Mouse (Mus musculus): ENCODE results near the gene Maco1. TPM values are rescaled to one million over a fixed set of nuclear protein-coding genes. Genes with fewer than 3 reads are reported as not detected.
"Not testable (repeated sequence)": the region's sequence is repeated elsewhere in the genome, so short reads cannot be mapped to it uniquely, and the experiment has no call there.

The Maco1 gene
- polyA plus RNA-seq, 1 experiment from 2014 or later, result 115 TPM

- 40% methylated on average over 3 of the region's 3 CpGs for WGBS
- H3K4me1 ChIP-seq (ENCODE audit: control insufficient read depth, insufficient read depth, low read length), result no peaks in the 10 kb centered on the region
- no peaks in the 10 kb centered on the region for H3K27me3 ChIP-seq (ENCODE audit: control insufficient read depth, insufficient read depth, low read length)
- peaks cover 23% of the 10 kb centered on the region; the same call in 1 of the 2 replicates for H3K36me3 ChIP-seq (ENCODE audit: control insufficient read depth, insufficient read depth, low read length)
- no peak for ATAC-seq (ENCODE audit: low read depth)
- no peak overlapping the region for H3K9ac ChIP-seq (replicated peaks; ENCODE audit: low read depth, low read length)
- H3K9me3 ChIP-seq (ENCODE audit: control insufficient read depth, low read length), result no peaks in the 10 kb centered on the region
- no peak overlapping the region for H3K4me2 ChIP-seq (ENCODE audit: low read depth, low read length)
- no peak overlapping the region for H3K27ac ChIP-seq (ENCODE audit: low read depth, low read length)
- no peak overlapping the region for H3K4me3 ChIP-seq (ENCODE audit: low read depth, low read length)
Observed at GRCm38 (mm10) chr4:134798861-134799260, 54.3 kb downstream of the Maco1 start.

- Histone ChIP-seq H3K4me2 (ENCODE audit: low read depth, low read length) (no peak overlapping the region), H3K4me3 (ENCODE audit: low read depth, low read length) (no peak overlapping the region), H3K4me1 (ENCODE audit: control insufficient read depth, insufficient read depth, low read length) (no peaks in the 10 kb centered on the region), H3K9me3 (ENCODE audit: control insufficient read depth, low read length) (no peaks in the 10 kb centered on the region), H3K27me3 (ENCODE audit: control insufficient read depth, insufficient read depth, low read length) (no peaks in the 10 kb centered on the region), H3K27ac (ENCODE audit: low read depth, low read length) (no peak overlapping the region), H3K36me3 (ENCODE audit: control insufficient read depth, insufficient read depth, low read length) (peaks cover 14% of the 10 kb centered on the region; the same call in 1 of the 2 replicates), H3K9ac (replicated peaks; ENCODE audit: low read depth, low read length) (no peak overlapping the region)
- WGBS, result 80% methylated on average over 6 of the region's 6 CpGs
- ATAC-seq (ENCODE audit: low read depth), result no peak
Observed at GRCm38 (mm10) chr4:134797621-134798020, 55.5 kb downstream of the Maco1 start.

- Histone ChIP-seq H3K4me3 (ENCODE audit: low read depth, low read length) (no peak overlapping the region), H3K9ac (replicated peaks; ENCODE audit: low read depth, low read length) (no peak overlapping the region)
- WGBS, result 32% methylated on average over 7 of the region's 7 CpGs
Observed at GRCm38 (mm10) chr4:134796581-134797361, 56.4 kb downstream of the Maco1 start.

GRCm38 (mm10) chr4:134795819-134796485, 57.2 kb downstream of the Maco1 start:
- ATAC-seq (ENCODE audit: low read depth), result no peak
- no peaks in the 10 kb centered on the region for H3K9me3 ChIP-seq (ENCODE audit: control insufficient read depth, low read length)

More at GRCm38 (mm10) chr4:134796581-134797361, 56.4 kb downstream of the Maco1 start:
- peaks cover 7% of the 10 kb centered on the region; the same call in 1 of the 2 replicates for H3K36me3 ChIP-seq (ENCODE audit: control insufficient read depth, insufficient read depth, low read length)
- no peaks in the 10 kb centered on the region for H3K27me3 ChIP-seq (ENCODE audit: control insufficient read depth, insufficient read depth, low read length)
- H3K27ac ChIP-seq (ENCODE audit: low read depth, low read length), result no peak overlapping the region
- no peak for ATAC-seq (ENCODE audit: low read depth)
- no peaks in the 10 kb centered on the region for H3K4me1 ChIP-seq (ENCODE audit: control insufficient read depth, insufficient read depth, low read length)
- H3K9me3 ChIP-seq (ENCODE audit: control insufficient read depth, low read length), result no peaks in the 10 kb centered on the region
- no peak overlapping the region for H3K4me2 ChIP-seq (ENCODE audit: low read depth, low read length)

GRCm38 (mm10) chr4:134794959-134795358, 58.2 kb downstream of the Maco1 start:
- not testable (repeated sequence) for H3K9ac ChIP-seq (replicated peaks; ENCODE audit: low read depth, low read length); H3K27me3 ChIP-seq (ENCODE audit: control insufficient read depth, insufficient read depth, low read length); ATAC-seq (ENCODE audit: low read depth); H3K27ac ChIP-seq (ENCODE audit: low read depth, low read length); H3K4me2 ChIP-seq (ENCODE audit: low read depth, low read length); H3K36me3 ChIP-seq (ENCODE audit: control insufficient read depth, insufficient read depth, low read length); H3K4me1 ChIP-seq (ENCODE audit: control insufficient read depth, insufficient read depth, low read length); H3K9me3 ChIP-seq (ENCODE audit: control insufficient read depth, low read length); H3K4me3 ChIP-seq (ENCODE audit: low read depth, low read length)

More at GRCm38 (mm10) chr4:134795819-134796485, 57.2 kb downstream of the Maco1 start:
- no peak overlapping the region for H3K4me3 ChIP-seq (ENCODE audit: low read depth, low read length)
- no peak overlapping the region for H3K9ac ChIP-seq (replicated peaks; ENCODE audit: low read depth, low read length)
- H3K4me1 ChIP-seq (ENCODE audit: control insufficient read depth, insufficient read depth, low read length), result no peaks in the 10 kb centered on the region
- no peak overlapping the region for H3K27ac ChIP-seq (ENCODE audit: low read depth, low read length)
- WGBS, result 74% methylated on average over 5 of the region's 5 CpGs
- H3K27me3 ChIP-seq (ENCODE audit: control insufficient read depth, insufficient read depth, low read length), result no peaks in the 10 kb centered on the region
- no peak overlapping the region for H3K4me2 ChIP-seq (ENCODE audit: low read depth, low read length)
- no peaks in the 10 kb centered on the region; the same call in 1 of the 2 replicates for H3K36me3 ChIP-seq (ENCODE audit: control insufficient read depth, insufficient read depth, low read length)

- WGBS, result 50% methylated on average over 10 of the region's 10 CpGs
- Histone ChIP-seq H3K36me3 (ENCODE audit: control insufficient read depth, insufficient read depth, low read length) (no peaks in the 10 kb centered on the region), H3K4me3 (ENCODE audit: low read depth, low read length) (no peak overlapping the region), H3K4me1 (ENCODE audit: control insufficient read depth, insufficient read depth, low read length) (no peaks in the 10 kb centered on the region), H3K4me2 (ENCODE audit: low read depth, low read length) (no peak overlapping the region), H3K9me3 (ENCODE audit: control insufficient read depth, low read length) (no peaks in the 10 kb centered on the region), H3K27me3 (ENCODE audit: control insufficient read depth, insufficient read depth, low read length) (no peaks in the 10 kb centered on the region), H3K27ac (ENCODE audit: low read depth, low read length) (no peak overlapping the region), H3K9ac (replicated peaks; ENCODE audit: low read depth, low read length) (no peak overlapping the region)
- ATAC-seq (ENCODE audit: low read depth), result no peak
Observed at GRCm38 (mm10) chr4:134793213-134793956, 59.8 kb downstream of the Maco1 start.

GRCm38 (mm10) chr4:134791731-134792130, 61.4 kb downstream of the Maco1 start:
- Histone ChIP-seq H3K27me3 (ENCODE audit: control insufficient read depth, insufficient read depth, low read length) (no peaks in the 10 kb centered on the region), H3K36me3 (ENCODE audit: control insufficient read depth, insufficient read depth, low read length) (no peaks in the 10 kb centered on the region), H3K9me3 (ENCODE audit: control insufficient read depth, low read length) (no peaks in the 10 kb centered on the region), H3K27ac (ENCODE audit: low read depth, low read length) (no peak overlapping the region), H3K4me1 (ENCODE audit: control insufficient read depth, insufficient read depth, low read length) (no peaks in the 10 kb centered on the region), H3K4me3 (ENCODE audit: low read depth, low read length) (no peak overlapping the region), H3K4me2 (ENCODE audit: low read depth, low read length) (no peak overlapping the region), H3K9ac (replicated peaks; ENCODE audit: low read depth, low read length) (no peak overlapping the region)
- no peak for ATAC-seq (ENCODE audit: low read depth)
- WGBS, result 41% methylated on average over 6 of the region's 6 CpGs

GRCm38 (mm10) chr4:134786946-134787345, 66.2 kb downstream of the Maco1 start:
- ATAC-seq (ENCODE audit: low read depth), result no peak
- H3K9ac ChIP-seq (replicated peaks; ENCODE audit: low read depth, low read length), result no peak overlapping the region
- WGBS, result 39% methylated on average over 10 of the region's 10 CpGs

More at GRCm38 (mm10) chr4:134786946-134787345, 66.2 kb downstream of the Maco1 start:
- Histone ChIP-seq H3K36me3 (ENCODE audit: control insufficient read depth, insufficient read depth, low read length) (no peaks in the 10 kb centered on the region), H3K9me3 (ENCODE audit: control insufficient read depth, low read length) (no peaks in the 10 kb centered on the region), H3K4me2 (ENCODE audit: low read depth, low read length) (no peak overlapping the region), H3K4me1 (ENCODE audit: control insufficient read depth, insufficient read depth, low read length) (no peaks in the 10 kb centered on the region), H3K27ac (ENCODE audit: low read depth, low read length) (no peak overlapping the region), H3K27me3 (ENCODE audit: control insufficient read depth, insufficient read depth, low read length) (no peaks in the 10 kb centered on the region), H3K4me3 (ENCODE audit: low read depth, low read length) (no peak overlapping the region)
